Mouse (Mus musculus): ENCODE data around the gene Iqgap2. TPM values are rescaled to one million over a fixed set of nuclear protein-coding genes. Genes with fewer than 3 reads are reported as not detected.

Iqgap2 gene
- total and polyA plus RNA-seq, 3 experiments: 0.27 to 0.32 TPM; not detected in 1

- Histone ChIP-seq H3K27me3 (ENCODE audit: control insufficient read depth in 1 of 2, insufficient read depth in 2 of 2, low read length in 2 of 2) (no peaks in the 10 kb centered on the region; a peak in 1 of 4 replicates), H3K9me3 (replicated peaks; ENCODE audit: insufficient read depth, low read length) (no peaks in the 10 kb centered on the region), H3K36me3 (ENCODE audit: control insufficient read depth in 1 of 2, insufficient read depth in 2 of 2, low read length in 2 of 2) (no peaks in the 10 kb centered on the region; a peak in 1 of 4 replicates), H3K79me2 (ENCODE audit: control insufficient read depth, insufficient read depth, low read length, poor library complexity) (no peaks in the 10 kb centered on the region), H3K27ac (ENCODE audit: control insufficient read depth, low read depth, low read length) (no peak overlapping the region), H3K9ac (ENCODE audit: control insufficient read depth, low read depth, low read length, poor library complexity, severe bottlenecking) (no peak overlapping the region), H3K4me1 (ENCODE audit: control insufficient read depth in 1 of 2, insufficient read depth in 2 of 2, low read length in 2 of 2) (no peaks in the 10 kb centered on the region; a peak in 1 of 4 replicates), H3K4me3 (ENCODE audit: control insufficient read depth in 1 of 2, insufficient read depth in 1 of 2, low read depth in 2 of 2, low read length in 2 of 2) (no peak overlapping the region)
- TF ChIP-seq TBP (IDR thresholded peaks at IDR 0.05; ENCODE audit: low read depth, low read length): no peak
- no peak for TF ChIP-seq HCFC1 (IDR thresholded peaks at IDR 0.05; ENCODE audit: low read depth, low read length)
- TF ChIP-seq MXI1 (IDR thresholded peaks at IDR 0.05; ENCODE audit: low read depth, low read length): no peak
- TF ChIP-seq EP300 (IDR thresholded peaks at IDR 0.05; ENCODE audit: low read depth in 1 of 2, low read length in 2 of 2): no peak
- TF ChIP-seq MYB (IDR thresholded peaks at IDR 0.05; ENCODE audit: low read depth, low read length): no peak
- no peak for TF ChIP-seq ZC3H11A (IDR thresholded peaks at IDR 0.05; ENCODE audit: low read depth, low read length)
- no peak for TF ChIP-seq USF1 (IDR thresholded peaks at IDR 0.05; ENCODE audit: low read depth, low read length)
- TF ChIP-seq USF2 (IDR thresholded peaks at IDR 0.05; ENCODE audit: borderline replicate concordance in 1 of 2, insufficient read depth in 1 of 2, low read depth in 1 of 2, low read length in 2 of 2): no peak
- TF ChIP-seq CHD2 (IDR thresholded peaks at IDR 0.05; ENCODE audit: low read length): no peak
- no peak for TF ChIP-seq BHLHE40 (IDR thresholded peaks at IDR 0.05; ENCODE audit: borderline replicate concordance, low read depth, low read length)
- no peak for TF ChIP-seq NELFE (IDR thresholded peaks at IDR 0.05; ENCODE audit: low read depth, low read length)
- TF ChIP-seq CTCF (IDR thresholded peaks at IDR 0.05 in 2 of 3, conservative IDR thresholded peaks at IDR 0.05 in 1 of 3; ENCODE audit: control insufficient read depth in 1 of 3, insufficient read depth in 1 of 3, low read depth in 2 of 3, low read length in 3 of 3, poor library complexity in 1 of 3, severe bottlenecking in 1 of 3): no peak
- TF ChIP-seq RAD21 (IDR thresholded peaks at IDR 0.05; ENCODE audit: low read depth, low read length): no peak
- TF ChIP-seq UBTF (IDR thresholded peaks at IDR 0.05; ENCODE audit: borderline replicate concordance, insufficient read depth, low read depth, low read length): no peak
- TF ChIP-seq MAZ (IDR thresholded peaks at IDR 0.05; ENCODE audit: low read depth, low read length): no peak
- no peak for TF ChIP-seq GABPA (IDR thresholded peaks at IDR 0.05; ENCODE audit: low read depth, low read length)
- TF ChIP-seq TAL1 (IDR thresholded peaks at IDR 0.05; ENCODE audit: low read length): no peak
- TF ChIP-seq CHD1 (IDR thresholded peaks at IDR 0.05; ENCODE audit: low read depth, low read length): no peak
- no peak for DNase-seq (ENCODE audit: low read depth, low spot score)
Measured at GRCm38 (mm10) chr13:95643740-95644139, 248.0 kb downstream of the Iqgap2 start.

GRCm38 (mm10) chr13:95641061-95641986 lies 250.4 kb downstream of the Iqgap2 start:
- Histone ChIP-seq H3K36me3 (ENCODE audit: control insufficient read depth in 1 of 2, insufficient read depth in 2 of 2, low read length in 2 of 2) (no peaks in the 10 kb centered on the region), H3K79me2 (ENCODE audit: control insufficient read depth, insufficient read depth, low read length, poor library complexity) (no peaks in the 10 kb centered on the region)
- TF ChIP-seq MYB (IDR thresholded peaks at IDR 0.05; ENCODE audit: low read depth, low read length) (no peak), USF1 (IDR thresholded peaks at IDR 0.05; ENCODE audit: low read depth, low read length) (no peak), TAL1 (IDR thresholded peaks at IDR 0.05; ENCODE audit: low read length) (no peak), ZNF384 (IDR thresholded peaks at IDR 0.05; ENCODE audit: low read depth, low read length) (no peak), UBTF (IDR thresholded peaks at IDR 0.05; ENCODE audit: borderline replicate concordance, insufficient read depth, low read depth, low read length) (no peak), MEF2A (IDR thresholded peaks at IDR 0.05; ENCODE audit: extremely low read depth, insufficient replicate concordance, low read depth, low read length, poor library complexity, severe bottlenecking) (no peak), MAZ (IDR thresholded peaks at IDR 0.05; ENCODE audit: low read depth, low read length) (no peak)

More at GRCm38 (mm10) chr13:95641061-95641986, 250.4 kb downstream of the Iqgap2 start:
- no peak overlapping the region for H3K27ac ChIP-seq (ENCODE audit: control insufficient read depth, low read depth, low read length)
- H3K4me1 ChIP-seq (ENCODE audit: control insufficient read depth in 1 of 2, insufficient read depth in 2 of 2, low read length in 2 of 2): no peaks in the 10 kb centered on the region
- H3K4me3 ChIP-seq (ENCODE audit: control insufficient read depth in 1 of 2, insufficient read depth in 1 of 2, low read depth in 2 of 2, low read length in 2 of 2): no peak overlapping the region
- DNase-seq (ENCODE audit: low read depth, low spot score): no peak
- no peak overlapping the region for H3K9ac ChIP-seq (ENCODE audit: control insufficient read depth, low read depth, low read length, poor library complexity, severe bottlenecking)
- H3K9me3 ChIP-seq (replicated peaks; ENCODE audit: insufficient read depth, low read length): no peaks in the 10 kb centered on the region
- H3K27me3 ChIP-seq (ENCODE audit: control insufficient read depth in 1 of 2, insufficient read depth in 2 of 2, low read length in 2 of 2): no peaks in the 10 kb centered on the region; a peak in 1 of 4 replicates
